Mouse (Mus musculus): ENCODE data around the gene Psme1. TPM values are rescaled to one million over a fixed set of nuclear protein-coding genes. Genes with fewer than 3 reads are reported as not detected.

Psme1 gene
- polyA plus RNA-seq, 1 experiment from 2014 or later: 130 TPM

GRCm38 (mm10) chr14:55592226-55592625 lies 14.3 kb downstream of the Psme1 start:
- 3% methylated on average over 16 of the region's 16 CpGs for WGBS
- Histone ChIP-seq H3K4me2 (replicated peaks; ENCODE audit: low read depth) (peak overlapping the region; percentile 96), H3K27me3 (ENCODE audit: control insufficient read depth, insufficient read depth, low read length) (no peaks in the 10 kb centered on the region), H3K4me1 (replicated peaks; ENCODE audit: control insufficient read depth, insufficient read depth) (peaks cover 2% of the 10 kb centered on the region; the same call in 1 of the 2 replicates), H3K9ac (ENCODE audit: low read length) (peak overlapping the region; percentile 91), H3K36me3 (ENCODE audit: control insufficient read depth, insufficient read depth, low read length) (peaks cover 17% of the 10 kb centered on the region), H3K4me3 (ENCODE audit: low read depth, low read length) (peak overlapping the region; percentile 72), H3K9me3 (ENCODE audit: control insufficient read depth, low read length) (no peaks in the 10 kb centered on the region), H3K27ac (replicated peaks) (peak overlapping the region; percentile 96)
- TF ChIP-seq EP300 (optimal IDR thresholded peaks at IDR 0.05): no peak
- no peak for TF ChIP-seq CTCF (IDR thresholded peaks at IDR 0.05; ENCODE audit: low read depth)
- no peak for ATAC-seq (ENCODE audit: low FRiP score, low TSS enrichment)
- peak; percentile 40 for DNase-seq (ENCODE audit: low spot score)

- Histone ChIP-seq H3K27ac (replicated peaks) (no peak overlapping the region), H3K4me1 (replicated peaks; ENCODE audit: control insufficient read depth, insufficient read depth) (peaks cover 2% of the 10 kb centered on the region; the same call in 1 of the 2 replicates), H3K4me2 (replicated peaks; ENCODE audit: low read depth) (no peak overlapping the region), H3K4me3 (ENCODE audit: low read depth, low read length) (no peak overlapping the region), H3K9ac (ENCODE audit: low read length) (no peak overlapping the region), H3K27me3 (ENCODE audit: control insufficient read depth, insufficient read depth, low read length) (no peaks in the 10 kb centered on the region), H3K36me3 (ENCODE audit: control insufficient read depth, insufficient read depth, low read length) (peaks cover 32% of the 10 kb centered on the region), H3K9me3 (ENCODE audit: control insufficient read depth, low read length) (no peaks in the 10 kb centered on the region)
- no peak for DNase-seq (ENCODE audit: low spot score)
- ATAC-seq (ENCODE audit: low FRiP score, low TSS enrichment): no peak
- TF ChIP-seq EP300 (optimal IDR thresholded peaks at IDR 0.05): no peak
- no peak for TF ChIP-seq CTCF (IDR thresholded peaks at IDR 0.05; ENCODE audit: low read depth)
- 86% methylated on average over 13 of the region's 13 CpGs for WGBS
Measured at GRCm38 (mm10) chr14:55596036-55596690, 18.2 kb downstream of the Psme1 start.

GRCm38 (mm10) chr14:55598521-55599390 lies 20.8 kb downstream of the Psme1 start:
- Histone ChIP-seq H3K4me1 (replicated peaks; ENCODE audit: control insufficient read depth, insufficient read depth) (no peaks in the 10 kb centered on the region), H3K27me3 (ENCODE audit: control insufficient read depth, insufficient read depth, low read length) (no peaks in the 10 kb centered on the region), H3K4me2 (replicated peaks; ENCODE audit: low read depth) (no peak overlapping the region), H3K27ac (replicated peaks) (no peak overlapping the region), H3K9me3 (ENCODE audit: control insufficient read depth, low read length) (no peaks in the 10 kb centered on the region), H3K9ac (ENCODE audit: low read length) (no peak overlapping the region), H3K36me3 (ENCODE audit: control insufficient read depth, insufficient read depth, low read length) (peaks cover 32% of the 10 kb centered on the region), H3K4me3 (ENCODE audit: low read depth, low read length) (no peak overlapping the region)
- WGBS: 94% methylated on average over 21 of the region's 21 CpGs
- no peak for TF ChIP-seq CTCF (IDR thresholded peaks at IDR 0.05; ENCODE audit: low read depth)
- no peak for TF ChIP-seq EP300 (optimal IDR thresholded peaks at IDR 0.05)
- DNase-seq (ENCODE audit: low spot score) (no peak), ATAC-seq (ENCODE audit: low FRiP score, low TSS enrichment) (no peak)

- no peak; the same call in 1 of the 2 replicates for ATAC-seq (ENCODE audit: low FRiP score, low TSS enrichment)
- 83% methylated on average over 7 of the region's 7 CpGs for WGBS
- no peak for TF ChIP-seq EP300 (optimal IDR thresholded peaks at IDR 0.05)
- no peak for TF ChIP-seq CTCF (IDR thresholded peaks at IDR 0.05; ENCODE audit: low read depth)
Measured at GRCm38 (mm10) chr14:55603271-55603632, 25.3 kb downstream of the Psme1 start, which contains the start of gene Irf9. TSS of gene Irf9 (plus strand) at chr14:55603571.

GRCm38 (mm10) chr14:55603633-55604576 lies 26.0 kb downstream of the Psme1 start:
- 13% methylated on average over 19 of the region's 19 CpGs for WGBS
- H3K27ac ChIP-seq (replicated peaks): peak overlapping the region; percentile 94
- peak overlapping the region; percentile 51 for H3K4me3 ChIP-seq (ENCODE audit: low read depth, low read length)
- TF ChIP-seq EP300 (optimal IDR thresholded peaks at IDR 0.05) (peak; percentile 34), CTCF (IDR thresholded peaks at IDR 0.05; ENCODE audit: low read depth) (peak; percentile 97)
- no peaks in the 10 kb centered on the region for H3K9me3 ChIP-seq (ENCODE audit: control insufficient read depth, low read length)
- peak overlapping the region; percentile 62 for H3K4me2 ChIP-seq (replicated peaks; ENCODE audit: low read depth)
- ATAC-seq (ENCODE audit: low FRiP score, low TSS enrichment): peak; percentile 94
- peak; percentile 95 for DNase-seq (ENCODE audit: low spot score)
- peaks cover 10% of the 10 kb centered on the region for H3K36me3 ChIP-seq (ENCODE audit: control insufficient read depth, insufficient read depth, low read length)
- no peaks in the 10 kb centered on the region for H3K4me1 ChIP-seq (replicated peaks; ENCODE audit: control insufficient read depth, insufficient read depth)
- peak overlapping the region; percentile 74 for H3K9ac ChIP-seq (ENCODE audit: low read length)
- H3K27me3 ChIP-seq (ENCODE audit: control insufficient read depth, insufficient read depth, low read length): no peaks in the 10 kb centered on the region

More at GRCm38 (mm10) chr14:55603271-55603632, 25.3 kb downstream of the Psme1 start, which contains the start of gene Irf9:
- H3K9me3 ChIP-seq (ENCODE audit: control insufficient read depth, low read length): no peaks in the 10 kb centered on the region
- DNase-seq (ENCODE audit: low spot score): no peak
- peak within 1 kb of the TSS; percentile 51 for H3K4me3 ChIP-seq (ENCODE audit: low read depth, low read length)
- peak within 1 kb of the TSS; percentile 94 for H3K27ac ChIP-seq (replicated peaks)
- H3K4me1 ChIP-seq (replicated peaks; ENCODE audit: control insufficient read depth, insufficient read depth): no peaks in the 10 kb centered on the region
- H3K4me2 ChIP-seq (replicated peaks; ENCODE audit: low read depth): peak within 1 kb of the TSS; percentile 62
- H3K9ac ChIP-seq (ENCODE audit: low read length): peak within 1 kb of the TSS; percentile 74
- no peaks in the 10 kb centered on the region for H3K27me3 ChIP-seq (ENCODE audit: control insufficient read depth, insufficient read depth, low read length)
- H3K36me3 ChIP-seq (ENCODE audit: control insufficient read depth, insufficient read depth, low read length): peaks cover 13% of the 10 kb centered on the region
